Mouse (Mus musculus): Measurements from ENCODE around the gene Hid1. TPM values are rescaled to one million over a fixed set of nuclear protein-coding genes. Genes with fewer than 3 reads are reported as not detected.

Gene Hid1
- polyA plus RNA-seq, 1 experiment, result not detected

DNA sequence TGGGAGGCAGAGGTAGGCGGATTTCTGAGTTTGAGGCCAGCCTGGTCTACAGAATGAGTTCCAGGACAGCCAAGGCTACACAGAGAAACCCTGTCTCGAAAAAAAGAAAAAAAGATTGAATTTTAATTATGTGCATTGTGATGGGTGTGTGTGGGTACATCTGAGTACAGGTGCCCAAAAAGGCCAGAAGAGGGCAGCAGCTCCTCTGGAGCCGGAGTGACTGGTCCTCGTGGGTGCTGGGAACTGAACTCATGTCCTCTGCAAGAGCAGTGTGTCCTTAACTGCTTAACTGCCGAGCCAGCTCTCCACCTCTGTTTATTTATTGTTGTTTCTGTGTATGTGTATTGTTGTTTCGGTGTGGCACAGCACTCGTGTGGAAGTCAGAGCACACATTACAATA lies 10.3 kb upstream of the Hid1 start:
- Histone ChIP-seq H3K36me3 (ENCODE audit: control insufficient read depth) (no peaks in the 10 kb centered on the region), H3K27me3 (ENCODE audit: control insufficient read depth) (peaks cover 84% of the 10 kb centered on the region), H3K4me1 (ENCODE audit: control insufficient read depth) (peaks cover 5% of the 10 kb centered on the region; the same call in 1 of the 2 replicates), H3K9me3 (ENCODE audit: control insufficient read depth, low read length) (peaks cover 16% of the 10 kb centered on the region), H3K4me3 (replicated peaks) (no peak overlapping the region)
- TF ChIP-seq GATA1 (IDR thresholded peaks at IDR 0.05; ENCODE audit: low read length) (no peak), TAL1 (IDR thresholded peaks at IDR 0.05; ENCODE audit: low read length) (no peak)

DNA sequence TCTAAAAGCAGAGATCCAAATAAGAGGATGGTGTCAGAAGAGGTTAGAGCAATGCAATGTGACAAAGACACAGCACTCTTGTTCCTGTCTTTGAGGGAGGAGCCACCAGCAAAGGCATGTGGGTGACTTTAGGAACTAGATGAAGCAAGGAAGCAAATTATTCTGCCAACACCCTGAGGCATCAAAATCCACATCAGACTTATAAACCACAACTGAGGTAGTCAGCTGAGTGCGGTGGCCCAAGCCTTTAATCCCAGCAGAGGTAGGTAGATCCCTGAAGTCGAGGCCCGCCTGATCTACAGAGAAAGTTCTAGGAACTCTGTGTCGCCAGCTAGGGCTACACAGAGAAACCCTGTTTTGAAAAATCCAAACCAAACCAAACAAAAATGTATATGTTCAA lies 9.7 kb upstream of the Hid1 start:
- Histone ChIP-seq H3K36me3 (ENCODE audit: control insufficient read depth) (no peaks in the 10 kb centered on the region), H3K27me3 (ENCODE audit: control insufficient read depth) (peaks cover 80% of the 10 kb centered on the region), H3K4me3 (replicated peaks) (no peak overlapping the region), H3K9me3 (ENCODE audit: control insufficient read depth, low read length) (peaks cover 14% of the 10 kb centered on the region), H3K4me1 (ENCODE audit: control insufficient read depth) (peaks cover 5% of the 10 kb centered on the region; the same call in 1 of the 2 replicates)
- no peak for TF ChIP-seq GATA1 (IDR thresholded peaks at IDR 0.05; ENCODE audit: low read length)
- no peak for TF ChIP-seq TAL1 (IDR thresholded peaks at IDR 0.05; ENCODE audit: low read length)

GRCm38 (mm10) chr11:115376722-115377121 lies 9.2 kb upstream of the Hid1 start:
- H3K4me3 ChIP-seq (replicated peaks), result no peak overlapping the region
- TF ChIP-seq GATA1 (IDR thresholded peaks at IDR 0.05; ENCODE audit: low read length) (no peak), TAL1 (IDR thresholded peaks at IDR 0.05; ENCODE audit: low read length) (no peak)
- no peaks in the 10 kb centered on the region for H3K36me3 ChIP-seq (ENCODE audit: control insufficient read depth)
- peaks cover 12% of the 10 kb centered on the region for H3K9me3 ChIP-seq (ENCODE audit: control insufficient read depth, low read length)
- peaks cover 3% of the 10 kb centered on the region; the same call in 1 of the 2 replicates for H3K4me1 ChIP-seq (ENCODE audit: control insufficient read depth)
- H3K27me3 ChIP-seq (ENCODE audit: control insufficient read depth), result peaks cover 78% of the 10 kb centered on the region

- H3K4me1 ChIP-seq (ENCODE audit: control insufficient read depth), result peaks cover 3% of the 10 kb centered on the region; the same call in 1 of the 2 replicates
- H3K9me3 ChIP-seq (ENCODE audit: control insufficient read depth, low read length), result peaks cover 12% of the 10 kb centered on the region
- no peak overlapping the region for H3K4me3 ChIP-seq (replicated peaks)
- H3K27me3 ChIP-seq (ENCODE audit: control insufficient read depth), result peaks cover 75% of the 10 kb centered on the region
- H3K36me3 ChIP-seq (ENCODE audit: control insufficient read depth), result no peaks in the 10 kb centered on the region
- TF ChIP-seq GATA1 (IDR thresholded peaks at IDR 0.05; ENCODE audit: low read length) (no peak), TAL1 (IDR thresholded peaks at IDR 0.05; ENCODE audit: low read length) (no peak)
Observed at GRCm38 (mm10) chr11:115374695-115375425, 7.3 kb upstream of the Hid1 start.

DNA sequence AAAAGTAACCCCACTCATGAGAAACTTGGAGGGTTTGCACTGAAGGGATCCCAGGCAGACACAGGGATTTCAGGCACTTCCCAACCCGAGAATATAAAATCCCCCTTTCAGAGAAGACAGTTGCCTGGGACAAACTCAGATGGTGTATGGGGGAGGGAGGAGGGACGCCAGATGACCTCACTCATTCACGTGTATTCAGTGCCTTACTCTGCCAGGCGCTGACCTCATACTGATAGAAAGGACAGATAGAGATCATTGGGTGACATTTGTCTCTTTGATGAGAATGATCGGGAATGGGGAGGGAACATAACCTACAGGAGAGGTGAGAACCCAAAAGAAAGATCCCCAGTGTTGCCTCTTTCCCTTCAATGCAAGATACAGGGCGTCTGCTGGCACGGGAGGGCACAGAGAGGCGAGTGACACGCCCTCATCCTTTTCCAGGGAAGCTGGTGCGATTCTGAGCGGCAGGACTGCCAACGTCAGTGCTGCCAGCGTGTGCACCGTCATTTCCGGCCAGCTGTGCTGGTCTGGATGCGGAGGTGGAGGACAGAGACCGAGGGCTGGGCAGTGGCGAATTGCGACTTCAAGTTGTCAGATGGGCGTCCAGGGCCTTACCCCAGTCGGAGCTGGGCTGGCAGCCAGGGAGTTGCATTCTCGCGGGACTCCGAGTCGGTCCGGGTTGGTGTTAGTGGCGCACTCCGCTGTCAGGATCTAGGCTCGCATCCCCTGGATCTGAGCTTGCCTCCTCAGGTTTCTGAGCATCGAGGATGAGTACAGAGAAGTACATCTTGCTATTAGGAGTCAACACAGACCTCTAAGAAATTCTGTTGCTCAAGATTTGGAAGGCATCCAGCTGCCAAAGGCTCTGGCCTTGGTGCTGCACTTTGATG lies 6.5 kb upstream of the Hid1 start:
- TF ChIP-seq TAL1 (IDR thresholded peaks at IDR 0.05; ENCODE audit: low read length) (no peak), GATA1 (IDR thresholded peaks at IDR 0.05; ENCODE audit: low read length) (no peak)
- no peaks in the 10 kb centered on the region for H3K36me3 ChIP-seq (ENCODE audit: control insufficient read depth)
- peaks cover 74% of the 10 kb centered on the region for H3K27me3 ChIP-seq (ENCODE audit: control insufficient read depth)
- peaks cover 3% of the 10 kb centered on the region; the same call in 1 of the 2 replicates for H3K4me1 ChIP-seq (ENCODE audit: control insufficient read depth)
- H3K9me3 ChIP-seq (ENCODE audit: control insufficient read depth, low read length), result peaks cover 9% of the 10 kb centered on the region
- H3K4me3 ChIP-seq (replicated peaks), result no peak overlapping the region

GRCm38 (mm10) chr11:115372737-115373136 lies 5.2 kb upstream of the Hid1 start:
- H3K4me1 ChIP-seq (ENCODE audit: control insufficient read depth), result peaks cover 3% of the 10 kb centered on the region
- H3K9me3 ChIP-seq (ENCODE audit: control insufficient read depth, low read length), result no peaks in the 10 kb centered on the region
- H3K36me3 ChIP-seq (ENCODE audit: control insufficient read depth), result no peaks in the 10 kb centered on the region
- TF ChIP-seq GATA1 (IDR thresholded peaks at IDR 0.05; ENCODE audit: low read length), result no peak
- no peak for TF ChIP-seq TAL1 (IDR thresholded peaks at IDR 0.05; ENCODE audit: low read length)
- H3K4me3 ChIP-seq (replicated peaks), result no peak overlapping the region
- H3K27me3 ChIP-seq (ENCODE audit: control insufficient read depth), result peaks cover 75% of the 10 kb centered on the region

DNA sequence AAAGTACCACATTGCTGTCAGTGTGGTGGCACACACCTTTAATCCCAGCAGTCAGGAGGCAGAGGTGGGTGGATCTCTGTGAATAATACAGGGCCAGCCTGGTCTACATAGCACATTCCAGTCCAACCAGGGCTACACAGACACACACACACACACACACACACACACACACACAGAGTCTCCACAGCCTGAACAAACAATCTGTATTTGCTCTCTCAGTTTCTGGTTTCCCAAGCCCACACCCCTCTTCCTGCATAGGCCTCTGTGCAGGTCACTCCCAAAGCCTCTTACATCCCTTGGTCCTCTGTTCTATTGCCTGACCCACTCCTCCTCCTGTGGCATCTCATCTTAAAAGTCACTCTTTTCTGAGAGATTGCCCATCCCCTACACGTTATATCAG lies 4.5 kb upstream of the Hid1 start:
- no peaks in the 10 kb centered on the region for H3K36me3 ChIP-seq (ENCODE audit: control insufficient read depth)
- TF ChIP-seq GATA1 (IDR thresholded peaks at IDR 0.05; ENCODE audit: low read length), result no peak
- no peak for TF ChIP-seq TAL1 (IDR thresholded peaks at IDR 0.05; ENCODE audit: low read length)
- peaks cover 82% of the 10 kb centered on the region for H3K27me3 ChIP-seq (ENCODE audit: control insufficient read depth)
- H3K4me1 ChIP-seq (ENCODE audit: control insufficient read depth), result peaks cover 10% of the 10 kb centered on the region
- H3K4me3 ChIP-seq (replicated peaks), result no peak overlapping the region
- no peaks in the 10 kb centered on the region for H3K9me3 ChIP-seq (ENCODE audit: control insufficient read depth, low read length)

- Histone ChIP-seq H3K27me3 (ENCODE audit: control insufficient read depth) (peaks cover 86% of the 10 kb centered on the region), H3K4me3 (replicated peaks) (no peak overlapping the region), H3K36me3 (ENCODE audit: control insufficient read depth) (no peaks in the 10 kb centered on the region), H3K9me3 (ENCODE audit: control insufficient read depth, low read length) (no peaks in the 10 kb centered on the region), H3K4me1 (ENCODE audit: control insufficient read depth) (peaks cover 13% of the 10 kb centered on the region)
- no peak for TF ChIP-seq TAL1 (IDR thresholded peaks at IDR 0.05; ENCODE audit: low read length)
- TF ChIP-seq GATA1 (IDR thresholded peaks at IDR 0.05; ENCODE audit: low read length), result no peak
Observed at GRCm38 (mm10) chr11:115371354-115371753, 3.8 kb upstream of the Hid1 start.

- H3K27me3 ChIP-seq (ENCODE audit: control insufficient read depth), result peaks cover 87% of the 10 kb centered on the region
- no peak for TF ChIP-seq GATA1 (IDR thresholded peaks at IDR 0.05; ENCODE audit: low read length)
- no peak for TF ChIP-seq TAL1 (IDR thresholded peaks at IDR 0.05; ENCODE audit: low read length)
Observed at GRCm38 (mm10) chr11:115370368-115370767, 2.8 kb upstream of the Hid1 start.

More at GRCm38 (mm10) chr11:115370368-115370767, 2.8 kb upstream of the Hid1 start:
- Histone ChIP-seq H3K9me3 (ENCODE audit: control insufficient read depth, low read length) (no peaks in the 10 kb centered on the region), H3K36me3 (ENCODE audit: control insufficient read depth) (no peaks in the 10 kb centered on the region), H3K4me3 (replicated peaks) (no peak overlapping the region), H3K4me1 (ENCODE audit: control insufficient read depth) (peaks cover 13% of the 10 kb centered on the region)

All from erythroblast, embryonic 14.5 days (primary cell).